Mouse (Mus musculus) G1E (cell line): ENCODE data around the gene Zfp119a.

ENCODE experiments used
- CTCF ChIP-seq: IDR thresholded peaks from 2 replicates; pipeline ENCODE4 v1.5.1; 2012; ENCODE audit warnings: low read depth, low read length, inconsistent platforms, mixed read lengths
- GATA1 ChIP-seq: IDR thresholded peaks from 2 replicates; pipeline ENCODE4 v1.6.1; 2012; ENCODE audit warnings: borderline replicate concordance, low read length, inconsistent platforms, mixed read lengths
- GATA2 ChIP-seq: IDR thresholded peaks from 2 replicates; pipeline ENCODE4 v1.6.1; 2012; ENCODE audit warnings: low read depth, low read length, inconsistent platforms, borderline replicate concordance
- POLR2AphosphoS5 ChIP-seq: IDR thresholded peaks from 2 replicates; pipeline ENCODE4 v1.6.1; 2012; ENCODE audit warnings: low read depth, low read length, inconsistent platforms; ENCODE audit not compliant: insufficient replicate concordance
- TAL1 ChIP-seq: conservative IDR thresholded peaks from 2 replicates; pipeline ENCODE4 v1.6.1; 2012; ENCODE audit warnings: low read depth, low read length, inconsistent platforms, mixed read lengths

DNA sequence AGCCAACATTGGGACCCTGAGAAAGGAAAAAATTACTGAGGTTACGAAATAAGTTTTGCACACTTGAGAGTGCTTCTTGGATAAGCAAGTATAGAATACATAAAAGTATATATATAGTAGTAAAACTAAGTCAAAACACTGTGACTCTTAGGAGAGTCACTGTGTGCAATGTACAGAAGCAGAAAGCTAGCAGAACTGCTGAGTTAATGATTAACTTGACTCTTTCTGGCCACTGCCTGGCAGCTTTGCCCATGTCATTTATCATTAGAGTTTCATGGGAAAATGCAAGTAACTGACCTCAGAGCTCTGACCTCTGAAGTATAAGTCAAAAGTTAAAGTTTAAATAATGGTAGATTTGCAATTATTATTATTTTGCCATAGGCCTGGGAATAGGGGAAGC lies 25.0 kb upstream of the Zfp119a start:
- no peak for TF ChIP-seq CTCF
- no peak for TF ChIP-seq TAL1
- no peak for TF ChIP-seq POLR2AphosphoS5
- TF ChIP-seq GATA1: no peak
- no peak for TF ChIP-seq GATA2
